Mouse (Mus musculus): ENCODE measurements around the gene Gm15319.
"Not testable (repeated sequence)": the region's sequence is repeated elsewhere in the genome, so short reads cannot be mapped to it uniquely, and the experiment has no call there.

Gm15319 gene

DNA sequence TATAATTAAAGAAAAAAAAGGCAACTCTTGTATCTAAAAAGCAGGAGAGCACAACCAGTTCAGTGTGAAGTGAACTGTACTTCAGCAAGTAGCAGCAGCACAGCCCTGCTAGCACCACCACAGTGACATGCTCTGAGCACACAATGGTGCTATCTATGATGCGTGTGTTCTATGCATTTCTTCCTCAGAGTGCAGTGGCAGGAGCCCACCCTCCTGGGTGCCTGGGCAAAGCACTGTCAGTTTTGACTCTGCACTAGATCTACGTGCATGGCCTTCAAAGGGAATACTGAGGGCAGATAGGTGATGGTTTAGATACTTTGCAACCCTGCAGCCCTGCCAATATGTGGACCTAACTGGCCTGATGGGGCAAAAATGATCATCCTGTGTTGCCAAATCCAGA is at the start of gene Gm15319:
Gene Gm15319 (minus strand): TSS at position 101 of the 400 bp plus-strand sequence.
- in situ Hi-C loops (cut with MboI): not testable (repeated sequence)

DNA sequence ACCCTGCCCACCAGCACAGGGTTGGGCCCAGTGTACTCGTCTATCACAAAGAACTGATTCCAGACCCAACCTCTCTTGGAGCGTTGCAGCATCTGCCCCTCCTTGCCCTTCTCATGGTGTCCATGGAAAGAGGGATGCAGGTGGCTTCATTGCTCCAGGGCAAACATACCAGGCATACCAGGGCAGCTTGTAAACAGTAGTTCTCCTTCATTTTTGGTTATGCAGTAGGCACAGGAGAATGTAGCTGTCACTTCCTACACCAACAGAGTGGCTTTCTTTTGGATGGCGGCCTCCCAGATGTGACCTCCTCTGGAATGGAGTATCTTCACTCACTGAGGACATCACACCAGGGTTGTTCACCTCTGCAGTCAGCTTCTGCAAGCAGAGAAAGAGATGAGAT is 47.3 kb upstream of the Gm15319 start:
- in situ Hi-C loops (cut with MboI): not testable (repeated sequence)

DNA sequence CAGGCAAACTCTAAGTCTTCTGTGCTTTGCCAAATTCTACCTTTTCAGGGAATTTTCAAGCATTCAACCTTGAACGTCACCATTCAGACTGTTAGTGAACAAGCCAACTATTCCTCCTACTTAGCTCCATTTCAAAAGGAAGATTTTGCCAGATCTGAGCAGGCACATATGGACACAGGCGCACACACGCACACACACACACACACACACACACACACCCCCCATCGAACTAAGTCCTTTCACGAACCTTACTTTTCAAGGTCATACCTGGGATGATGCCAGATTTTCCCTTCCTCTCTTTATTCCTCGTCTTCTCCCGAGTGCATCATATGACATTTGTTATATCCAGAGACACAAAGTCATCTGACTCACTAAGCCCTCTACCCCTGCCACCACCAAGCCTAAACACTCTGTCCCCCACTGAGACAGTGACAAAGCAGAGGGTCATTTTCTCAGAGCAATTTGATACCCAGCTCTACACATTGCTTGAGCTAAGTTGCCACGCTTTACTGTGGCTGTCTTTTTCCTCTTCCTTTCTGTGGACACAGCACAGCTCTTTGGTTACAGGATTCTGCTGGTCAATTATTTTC is 45.5 kb upstream of the Gm15319 start:
- in situ Hi-C loops (cut with MboI): not testable (repeated sequence)

DNA sequence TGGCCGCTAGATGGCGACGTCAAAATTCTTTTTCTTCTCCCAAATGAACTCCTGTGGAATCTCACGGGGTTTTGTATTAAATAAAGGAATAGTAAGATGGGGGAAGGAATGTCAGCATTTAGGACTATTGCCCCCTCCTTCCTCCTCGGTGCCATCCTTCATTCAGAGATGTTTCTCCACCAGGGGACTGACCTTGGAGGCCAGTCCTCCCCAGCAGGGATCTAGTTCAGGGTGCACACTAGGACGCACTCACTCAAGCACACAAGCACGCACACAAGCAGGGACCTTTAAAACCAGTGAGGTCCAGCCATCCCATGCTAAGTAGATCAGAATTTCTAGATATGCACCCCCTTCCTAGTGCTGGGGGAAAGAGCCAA is 26.3 kb upstream of the Gm15319 start:
- in situ Hi-C loops (cut with MboI): not testable (repeated sequence)

DNA sequence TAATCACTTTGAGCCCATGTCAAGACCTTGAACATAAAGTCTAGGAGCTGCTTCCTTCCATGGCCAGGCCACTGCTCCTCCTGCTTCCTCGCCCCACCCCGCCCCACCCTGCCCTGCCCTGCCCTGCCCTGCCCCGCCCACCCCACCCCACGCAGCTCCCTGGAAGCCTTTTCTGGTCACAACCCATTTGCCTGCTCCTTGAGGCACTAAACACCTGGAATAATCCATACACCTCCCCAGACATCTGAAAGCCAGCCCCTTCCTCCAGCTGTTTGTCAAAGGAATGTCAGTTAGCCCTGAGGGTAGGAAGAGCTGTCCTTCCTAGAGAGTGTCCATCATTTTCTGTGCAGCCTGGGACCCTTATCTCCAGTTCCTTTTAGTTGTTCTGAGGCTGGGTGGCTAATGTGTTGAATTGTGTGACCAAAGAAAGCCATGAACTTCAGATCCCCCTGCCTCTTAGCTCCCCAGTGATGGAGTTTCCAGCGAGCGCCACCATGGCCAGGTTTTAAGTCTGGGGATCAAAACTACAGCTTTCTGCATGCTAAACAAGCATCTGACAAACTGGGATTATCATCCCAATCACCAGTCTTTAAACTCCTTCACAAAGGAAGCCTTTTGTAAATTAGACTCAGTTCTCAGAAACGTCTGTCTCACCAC is 25.8 kb upstream of the Gm15319 start:
- in situ Hi-C loops (cut with MboI): not testable (repeated sequence)

DNA sequence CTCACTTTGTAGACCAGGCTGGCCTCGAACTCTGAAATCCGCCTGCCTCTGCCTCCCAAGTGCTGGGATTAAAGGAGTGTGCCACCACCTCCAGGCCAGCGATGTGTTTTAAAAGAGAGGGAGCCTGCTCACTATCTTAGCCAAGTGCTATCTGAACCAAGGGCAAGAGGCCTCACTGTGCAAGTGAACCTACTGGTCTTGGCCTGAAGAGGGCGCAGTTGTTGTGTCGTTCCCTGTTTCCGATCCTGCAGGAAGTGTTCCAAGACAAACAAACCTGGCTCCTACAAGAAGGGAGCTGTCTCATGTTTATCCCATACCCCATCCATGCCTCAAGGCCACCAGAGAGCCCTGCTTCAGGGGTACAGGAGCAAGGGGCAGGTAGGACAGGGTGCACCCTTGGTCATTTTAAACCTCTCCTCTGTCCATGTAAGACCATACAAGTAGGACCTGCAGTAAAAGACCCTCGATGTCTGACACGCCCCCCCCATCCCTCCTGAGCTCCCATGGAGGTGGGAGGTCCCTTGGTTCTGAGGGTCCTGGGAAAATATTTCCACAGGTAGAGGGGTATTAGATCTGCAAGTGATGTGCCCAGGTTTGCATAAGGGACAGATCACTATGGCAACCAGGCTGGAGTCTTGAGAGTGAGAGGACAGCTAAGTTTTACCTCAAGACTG is 24.2 kb upstream of the Gm15319 start:
- in situ Hi-C loops (cut with MboI): not testable (repeated sequence)

DNA sequence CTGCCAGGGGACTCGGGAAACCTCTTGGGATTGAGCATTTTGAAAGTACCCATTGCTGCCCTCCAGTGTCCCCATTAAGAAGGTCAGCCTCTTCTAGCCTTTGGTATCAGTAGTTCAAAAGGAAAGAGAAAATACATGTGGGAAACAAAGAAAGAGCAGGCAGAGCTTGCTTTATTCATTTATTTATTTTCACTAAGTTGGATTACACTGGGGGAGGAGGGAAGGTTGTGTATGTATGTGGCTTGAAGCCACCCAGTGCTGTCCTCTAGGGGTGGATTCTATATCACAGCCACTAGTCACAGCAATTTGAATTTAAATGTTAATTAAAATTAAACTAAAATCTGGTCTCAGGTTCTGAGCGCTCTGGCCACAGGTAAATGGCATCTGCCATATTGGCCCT is 22.0 kb upstream of the Gm15319 start:
- in situ Hi-C loops (cut with MboI): not testable (repeated sequence)

DNA sequence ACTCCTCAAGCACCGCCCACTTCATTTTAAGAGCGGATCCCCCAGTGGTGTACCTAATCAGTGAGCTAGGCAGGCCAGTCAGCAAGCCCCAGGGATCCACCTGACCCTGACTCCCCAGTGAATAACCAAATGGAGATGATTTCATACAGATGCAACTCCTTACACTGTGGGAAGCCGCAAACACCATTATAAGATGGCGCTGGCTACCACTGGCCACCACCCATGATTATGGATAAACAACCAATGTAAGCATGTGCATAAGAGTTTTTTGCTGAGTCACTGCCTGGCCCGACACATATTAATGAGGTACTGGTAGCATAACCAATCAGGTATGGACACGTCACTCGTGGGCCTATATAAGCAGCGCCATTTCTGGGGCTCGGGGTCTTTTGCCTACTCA is 21.1 kb upstream of the Gm15319 start:
- in situ Hi-C loops (cut with MboI): not testable (repeated sequence)

DNA sequence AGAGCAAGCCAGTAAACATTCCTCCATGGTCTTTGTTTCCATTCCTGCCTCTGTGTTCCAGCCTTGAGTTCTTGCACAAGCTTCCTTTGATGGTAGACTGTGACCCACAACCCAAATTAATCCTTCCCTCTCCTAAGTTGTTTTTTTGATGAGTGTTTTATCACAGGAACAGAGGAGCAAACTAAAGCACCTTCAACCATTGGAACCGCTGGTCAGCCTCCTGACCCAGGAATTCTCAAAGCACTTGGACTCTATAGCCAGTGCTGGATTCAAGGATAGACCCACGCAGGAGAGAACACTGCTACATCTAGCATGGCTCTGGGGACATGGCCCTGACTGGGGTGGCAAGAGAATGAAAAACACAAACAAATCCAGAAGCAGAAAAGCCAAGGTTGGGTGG is 19.1 kb upstream of the Gm15319 start:
- in situ Hi-C loops (cut with MboI): not testable (repeated sequence)

DNA sequence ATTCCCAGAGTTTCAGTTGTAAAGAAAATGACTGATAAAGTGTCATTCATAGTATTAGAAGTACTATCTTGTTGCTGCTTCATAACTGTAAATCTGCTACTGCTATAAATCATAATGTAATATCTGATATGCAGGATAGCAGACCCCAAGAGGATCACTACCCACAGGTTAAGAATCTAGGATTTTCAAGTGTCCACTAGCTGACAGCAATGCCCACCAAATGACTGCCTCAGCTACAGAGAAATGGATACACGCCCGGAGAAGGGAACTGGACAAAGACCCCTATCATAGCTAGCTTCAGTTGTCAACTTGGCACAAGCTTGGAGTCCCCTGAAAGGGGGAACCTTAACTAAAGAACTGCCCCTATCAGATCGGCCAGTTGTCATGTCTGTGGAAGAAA is 18.6 kb upstream of the Gm15319 start:
- in situ Hi-C loops (cut with MboI): not testable (repeated sequence)

DNA sequence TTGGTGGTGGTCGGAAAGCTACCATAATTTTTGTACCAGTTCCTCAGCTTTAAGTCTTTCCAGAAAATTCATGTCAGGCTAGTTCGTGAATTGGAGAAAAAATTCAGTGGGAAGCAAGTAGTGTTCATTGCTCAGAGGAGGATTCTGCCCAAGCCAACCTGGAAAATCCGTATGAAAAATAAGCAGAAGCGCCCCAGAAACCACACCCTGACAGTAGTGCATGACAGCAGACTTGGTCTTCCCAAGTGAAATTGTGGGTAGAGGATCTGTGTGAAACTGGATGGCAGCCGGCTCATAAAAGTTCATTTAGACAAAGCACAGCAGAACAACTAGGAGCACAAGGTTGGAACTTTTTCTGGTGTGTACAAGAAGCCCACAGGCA is 18.2 kb upstream of the Gm15319 start:
- in situ Hi-C loops (cut with MboI): not testable (repeated sequence)

DNA sequence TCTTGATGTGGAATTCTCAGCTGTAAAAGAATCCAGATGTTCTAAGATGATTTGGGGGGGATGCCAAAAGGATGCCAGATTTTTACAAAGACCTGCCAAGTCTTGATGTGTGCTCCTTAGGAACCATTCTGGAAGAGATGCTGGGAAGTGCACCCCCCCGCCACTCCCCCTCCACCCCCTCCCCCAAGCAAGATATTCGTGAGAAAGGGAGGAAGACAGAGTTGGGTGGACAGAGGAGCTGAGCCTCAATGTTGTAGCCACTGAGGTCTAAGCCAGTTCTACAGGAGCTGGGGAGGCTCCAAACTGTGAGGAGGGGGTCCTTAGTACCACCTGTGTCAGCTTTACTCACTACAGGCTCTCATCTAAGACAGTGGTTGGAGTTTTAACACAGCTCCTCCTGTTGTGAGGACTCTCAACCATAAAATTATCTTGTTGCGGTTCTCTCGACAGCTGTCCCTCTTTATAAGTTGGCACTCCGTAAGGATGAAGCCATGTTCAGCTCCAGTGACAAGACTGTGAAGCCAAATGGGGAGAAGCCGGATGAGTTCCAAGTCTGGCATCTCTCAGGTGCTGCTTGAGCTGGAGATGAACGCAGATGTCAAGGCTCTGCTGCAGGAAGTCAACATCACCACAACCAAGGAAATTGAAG is 17.7 kb upstream of the Gm15319 start:
- in situ Hi-C loops (cut with MboI): not testable (repeated sequence)

DNA sequence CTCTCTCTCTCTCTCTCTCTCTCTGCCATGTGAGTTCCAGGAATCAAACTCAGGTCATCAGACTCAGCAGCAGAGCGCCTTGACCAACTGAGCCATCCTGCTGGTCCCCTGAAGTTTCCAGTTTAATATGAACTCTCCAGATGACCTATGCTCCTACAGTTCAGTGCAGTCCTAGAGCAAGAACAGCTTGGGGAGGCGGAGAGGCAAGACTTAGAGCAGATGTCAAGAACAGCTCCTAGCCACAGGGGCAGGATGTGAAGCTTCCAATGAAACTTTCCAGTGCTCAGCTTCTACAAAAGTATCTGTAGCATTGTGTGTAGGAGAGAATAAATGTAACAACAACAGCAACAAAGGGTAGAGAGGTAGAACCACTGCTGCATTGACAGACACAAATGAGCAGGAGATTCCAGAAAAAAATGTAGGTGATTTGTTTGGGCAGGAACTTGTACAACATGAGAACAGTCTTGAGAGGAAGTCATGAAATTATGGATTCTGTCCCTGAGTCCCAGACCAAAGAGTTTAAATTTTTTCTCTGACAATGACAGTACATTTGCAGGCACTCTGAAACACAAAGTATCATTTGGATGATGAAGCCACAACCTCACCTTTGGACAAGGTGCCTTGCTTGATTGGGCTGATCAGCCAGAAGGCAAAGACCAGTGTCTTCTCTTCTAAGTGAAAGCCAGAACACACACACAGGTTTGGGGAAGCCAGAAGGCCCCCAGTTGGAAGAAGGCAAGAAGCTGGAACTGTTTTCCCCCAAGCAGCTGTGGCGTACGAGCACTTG is 16.8 kb upstream of the Gm15319 start:
- in situ Hi-C loops (cut with MboI): not testable (repeated sequence)

DNA sequence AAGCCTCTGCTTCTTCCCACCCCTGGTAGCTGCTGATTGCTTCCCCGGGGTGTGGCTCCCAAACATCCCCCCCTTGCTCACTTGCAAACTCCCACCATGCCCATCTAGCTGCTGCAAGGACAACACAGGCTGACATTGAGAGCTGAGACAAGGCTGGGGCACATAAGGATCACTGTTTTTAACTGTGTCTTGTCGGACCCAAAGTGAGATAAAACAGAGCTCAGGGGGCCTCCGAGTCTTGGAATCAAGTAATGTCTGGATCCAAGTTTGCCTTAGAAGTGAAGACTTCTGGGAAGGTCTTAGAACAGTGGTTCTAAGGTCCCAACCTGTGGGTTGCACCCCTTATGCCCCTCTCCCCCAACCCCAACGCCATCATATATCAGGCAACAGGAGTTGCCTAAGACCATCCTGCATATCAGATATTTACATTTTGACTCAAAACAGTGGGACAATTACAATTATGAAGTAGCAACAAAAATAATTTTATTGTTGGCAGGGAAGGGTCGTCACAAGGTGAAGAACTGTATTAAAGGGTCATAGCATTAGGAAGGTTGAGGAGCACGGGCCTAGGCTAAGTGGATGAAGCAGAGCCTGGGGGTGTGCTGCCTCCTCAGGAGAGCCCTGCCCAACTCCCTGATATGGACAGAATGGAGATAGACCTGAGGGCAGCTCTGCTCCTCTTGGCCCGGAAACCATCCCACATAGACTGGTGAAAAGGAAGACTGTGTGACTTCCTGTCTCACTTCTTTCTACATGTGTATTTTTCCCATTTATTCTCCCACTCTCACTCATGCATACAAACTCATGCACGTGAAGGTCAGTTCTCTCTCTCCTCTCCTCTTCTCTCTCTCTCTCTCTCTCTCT is 16.0 kb upstream of the Gm15319 start:
- in situ Hi-C loops (cut with MboI): not testable (repeated sequence)

DNA sequence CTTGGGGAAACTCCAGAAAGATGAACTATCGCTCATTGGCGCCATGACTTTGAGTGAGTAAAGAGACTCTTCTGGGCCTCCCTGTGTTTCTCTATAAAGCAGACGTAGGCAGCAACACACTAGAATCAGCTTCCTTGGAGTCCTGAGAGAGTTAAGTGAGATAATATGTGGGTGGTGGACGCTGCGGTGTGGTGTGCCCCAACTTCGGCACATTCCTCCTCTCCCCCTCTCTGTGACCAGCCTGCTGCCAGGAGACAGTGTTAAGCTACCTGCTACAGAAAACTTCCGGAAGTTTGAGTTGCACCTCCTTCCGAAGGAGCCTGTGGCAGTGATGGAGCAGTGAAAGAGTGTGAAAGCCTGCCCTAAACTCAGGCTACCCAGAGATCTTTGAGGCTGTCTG is 15.3 kb upstream of the Gm15319 start:
- in situ Hi-C loops (cut with MboI): not testable (repeated sequence)

DNA sequence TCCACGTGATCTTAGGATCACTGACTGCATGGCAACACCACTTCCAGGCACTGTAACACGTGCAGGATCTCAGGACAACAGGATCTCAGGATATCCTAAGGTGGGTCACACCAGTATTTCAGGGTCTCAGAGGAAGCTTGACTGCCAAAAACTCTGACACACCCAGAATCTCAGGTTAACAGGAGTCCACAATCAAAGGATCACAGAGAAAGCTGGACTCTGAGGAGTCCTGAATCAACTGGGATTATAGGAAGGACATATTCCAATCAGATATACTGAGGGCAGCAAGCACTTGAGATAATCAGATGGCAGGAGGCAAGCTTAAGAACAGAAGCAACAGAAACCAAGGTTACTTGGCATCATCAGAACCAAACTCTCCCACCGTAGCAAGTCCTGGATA is 12.7 kb upstream of the Gm15319 start:
- in situ Hi-C loops (cut with MboI): not testable (repeated sequence)

DNA sequence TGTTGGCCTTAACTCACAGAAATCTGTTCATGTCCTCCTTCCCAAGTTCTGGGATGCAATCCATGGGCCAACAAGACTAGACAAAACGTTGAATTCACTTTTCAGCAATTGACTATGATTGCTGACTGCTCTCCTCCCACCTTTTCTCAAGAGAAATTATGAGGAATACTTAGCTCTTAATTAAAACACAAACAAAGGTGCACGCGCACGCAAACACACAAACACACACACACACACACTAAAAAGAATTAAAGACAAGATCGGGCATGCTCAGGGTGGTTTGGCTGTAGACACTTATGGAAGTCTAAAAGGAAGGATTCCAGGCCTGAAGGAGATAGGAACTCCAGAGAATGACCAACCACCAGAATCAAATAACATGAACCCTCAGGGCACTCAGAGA is 6.6 kb downstream of the Gm15319 start:
- in situ Hi-C loops (cut with MboI): not testable (repeated sequence)

DNA sequence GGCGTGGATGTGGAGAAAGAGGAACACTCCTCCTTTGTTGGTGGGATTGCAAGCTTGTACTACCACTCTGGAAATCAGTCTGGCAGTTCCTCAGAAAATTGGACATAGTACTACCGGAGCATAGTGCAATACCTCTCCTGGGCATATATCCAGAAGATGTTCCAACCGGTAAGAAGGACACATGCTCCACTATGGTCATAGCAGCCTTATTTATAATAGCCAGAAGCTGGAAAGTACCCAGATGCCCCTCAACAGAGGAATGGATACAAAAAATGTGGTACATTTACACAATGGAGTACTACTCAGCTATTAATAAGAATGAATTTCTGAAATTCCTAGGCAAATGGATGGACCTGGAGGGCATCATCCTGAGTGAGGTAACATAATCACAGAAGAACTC is 9.4 kb downstream of the Gm15319 start:
- in situ Hi-C loops (cut with MboI): not testable (repeated sequence)

DNA sequence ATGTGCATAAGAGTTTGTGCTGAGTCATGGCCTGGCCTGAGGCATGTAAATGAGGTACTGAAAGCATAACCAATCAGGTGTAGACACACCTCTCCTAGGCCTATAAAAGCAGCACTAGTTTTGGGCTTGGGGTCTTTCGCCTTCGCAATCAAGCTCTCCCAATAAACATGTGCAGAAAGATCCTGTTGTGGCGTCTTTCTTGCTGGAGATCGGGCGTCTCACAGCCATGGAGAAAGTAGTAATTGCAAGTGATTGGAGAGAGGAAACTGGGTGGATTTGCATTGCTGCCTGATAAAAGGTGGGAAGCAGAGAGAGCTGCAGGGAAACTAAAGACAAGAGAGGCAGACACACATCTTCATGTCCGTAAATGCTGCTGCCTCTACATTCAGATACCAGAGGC is 60.3 kb downstream of the Gm15319 start:
- in situ Hi-C loops (cut with MboI): not testable (repeated sequence)

DNA sequence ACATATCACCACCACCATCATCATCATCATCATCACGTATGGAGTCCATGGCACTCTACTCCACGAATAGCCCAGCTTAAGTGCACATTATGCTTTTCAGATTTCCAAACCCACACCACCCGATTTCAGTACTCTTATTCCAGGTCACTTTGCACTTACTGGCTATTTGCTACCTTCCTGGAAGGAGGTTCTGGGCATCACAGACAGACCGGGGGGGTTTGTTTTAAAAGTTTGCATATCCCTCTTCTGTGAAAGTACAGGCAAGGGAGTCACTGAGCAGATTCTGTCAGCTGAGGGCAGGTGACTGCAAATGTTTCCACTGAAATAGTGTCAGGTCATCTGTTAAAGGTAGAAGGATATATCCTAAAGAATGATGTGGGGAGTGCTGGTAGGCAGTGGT is 63.0 kb downstream of the Gm15319 start:
- in situ Hi-C loops (cut with MboI): not testable (repeated sequence)

DNA sequence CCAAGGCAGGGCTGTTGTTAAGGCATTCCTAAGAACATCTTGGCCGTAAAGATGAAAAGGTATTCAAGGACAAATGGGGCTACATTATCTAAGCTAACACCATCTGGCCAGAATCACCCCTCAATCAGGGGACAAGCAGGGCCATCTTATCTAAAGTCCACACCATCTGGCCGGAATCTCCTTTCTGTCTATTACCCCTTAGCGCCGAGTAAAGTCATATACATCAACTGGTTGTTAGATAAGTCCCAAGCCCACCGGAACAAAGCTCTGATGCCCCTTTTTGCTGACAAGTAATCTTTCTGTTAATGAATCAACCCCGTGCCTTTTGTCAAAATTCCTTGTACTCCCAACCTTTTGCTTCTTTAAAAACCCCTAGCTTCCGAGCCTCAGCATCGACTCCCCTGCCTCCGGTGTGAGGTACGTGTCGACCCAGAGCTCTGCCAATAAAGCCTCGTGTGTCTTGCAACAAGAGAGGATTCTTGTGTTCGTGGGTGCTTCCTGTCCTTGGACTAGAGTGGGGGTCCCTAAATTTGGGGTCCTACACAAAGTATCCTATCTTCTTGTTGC is 65.0 kb downstream of the Gm15319 start:
- in situ Hi-C loops (cut with MboI): not testable (repeated sequence)
